Mouse (Mus musculus): ENCODE data around the gene Gramd1b. TPM values are rescaled to one million over a fixed set of nuclear protein-coding genes. Genes with fewer than 3 reads are reported as not detected.
A peak's percentile ranks its signal among the peaks of the same experiment; 100 is the strongest.

Gene Gramd1b
- polyA plus RNA-seq (2014; fragmentation: Nextera tagmentation; extraction: Ambion mirVana) = 2.3 and 2.9 TPM in 2 replicates

DNA sequence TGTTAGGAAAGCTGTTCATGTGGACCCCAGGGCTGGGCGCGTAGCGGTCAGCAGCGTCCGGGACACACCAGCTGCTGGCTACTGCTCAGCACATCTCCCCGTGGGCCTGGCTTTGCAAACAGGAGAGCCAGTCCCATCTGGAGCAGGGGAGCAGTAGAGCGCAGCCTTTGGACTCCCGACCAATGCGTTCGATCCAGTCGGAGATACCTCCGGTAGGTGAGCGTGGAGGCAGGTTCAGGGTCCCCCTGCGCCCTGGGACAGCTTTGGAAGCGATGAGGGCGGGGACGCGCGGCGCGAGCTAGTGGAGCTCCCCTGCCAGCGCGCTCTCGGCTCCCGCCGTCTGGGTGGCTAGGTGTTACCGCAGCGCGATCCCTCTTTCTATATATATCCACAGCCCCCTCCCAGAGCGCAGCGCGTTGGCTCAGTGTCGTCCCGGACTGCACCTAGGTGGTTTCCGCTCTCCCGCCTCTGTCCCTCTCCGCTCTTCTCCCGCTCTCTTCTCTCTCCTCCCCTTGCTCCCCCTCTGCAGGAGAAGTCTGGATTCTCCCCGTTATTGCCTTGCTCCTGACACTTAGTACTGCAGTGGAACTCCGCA, at the start of gene Gramd1b:
Gene Gramd1b (minus strand): TSS at position 357 of the 595 bp plus-strand sequence.
- ATAC-seq (replicated peaks; ENCODE audit: insufficient number of reproducible peaks, low FRiP score, low TSS enrichment, low read depth) = peak; percentile 58; the same call in 1 of the 2 replicates
- H3K9me3 ChIP-seq (replicated peaks; ENCODE audit: control insufficient read depth, low read length) = no peaks in the 10 kb centered on the region
- H3K36me3 ChIP-seq (replicated peaks; ENCODE audit: control insufficient read depth, insufficient read depth, low read depth, low read length) = no peaks in the 10 kb centered on the region
- H3K27ac ChIP-seq (replicated peaks; ENCODE audit: low read depth, low read length) = no peak within 1 kb of the TSS
- peak; percentile 59 for DNase-seq (ENCODE audit: low spot score)
- H3K4me3 ChIP-seq (ENCODE audit: low read depth, low read length) = peak within 1 kb of the TSS; percentile 42
- under 1% methylated on average over 40 of the region's 40 CpGs for WGBS
- no peaks in the 10 kb centered on the region for H3K4me1 ChIP-seq (ENCODE audit: control insufficient read depth, insufficient read depth, low read length)
- H3K4me2 ChIP-seq (ENCODE audit: low read depth, low read length) = peak within 1 kb of the TSS; percentile 57
- H3K27me3 ChIP-seq (ENCODE audit: control insufficient read depth, insufficient read depth, low read length) = peaks cover 4% of the 10 kb centered on the region
- H3K9ac ChIP-seq (replicated peaks; ENCODE audit: low read length) = peak within 1 kb of the TSS; percentile 50

DNA sequence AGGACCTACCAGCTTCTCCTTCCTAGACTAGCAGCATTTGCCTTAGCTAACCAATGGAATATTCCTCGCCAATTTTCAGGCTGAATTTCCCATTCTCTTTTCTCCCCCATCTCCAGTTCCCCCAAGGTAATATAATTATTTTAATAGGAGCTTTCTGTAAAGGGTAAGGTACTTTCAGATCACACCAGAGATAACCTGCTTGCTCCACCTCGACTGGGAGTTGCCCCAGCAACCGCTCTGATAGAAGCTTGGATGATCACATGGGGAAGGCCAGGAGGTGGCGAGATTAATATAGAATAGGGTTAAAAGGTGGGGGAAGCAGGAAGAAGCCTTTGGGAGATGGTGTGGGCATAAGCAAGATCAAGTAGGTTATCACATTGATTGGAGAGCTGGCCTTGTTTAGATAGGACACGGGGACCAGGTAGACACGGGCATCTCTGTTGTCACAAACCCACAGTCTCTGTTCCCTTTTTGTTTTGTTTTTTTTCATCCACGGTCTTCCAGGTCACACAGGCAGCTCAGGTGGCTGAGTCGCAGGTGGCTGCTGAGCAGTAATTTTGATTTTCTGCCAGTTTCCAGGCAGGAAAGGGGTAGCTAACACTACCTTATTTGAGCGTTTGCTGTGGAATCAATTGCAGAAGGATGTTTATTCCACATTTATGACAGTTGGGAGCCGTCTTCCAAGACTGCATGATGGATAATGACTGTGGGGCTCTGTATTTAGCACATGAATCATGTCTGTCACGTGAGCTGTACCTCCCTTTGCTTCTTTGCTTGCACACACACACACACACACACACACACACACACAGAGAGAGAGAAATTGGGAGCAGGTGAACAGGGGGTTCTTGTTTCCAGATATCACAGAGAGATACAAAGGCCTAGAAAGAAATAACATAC, 47.8 kb upstream of the Gramd1b start:
- Histone ChIP-seq H3K4me3 (ENCODE audit: low read depth, low read length) (no peak overlapping the region), H3K9ac (replicated peaks; ENCODE audit: low read length) (no peak overlapping the region), H3K4me1 (ENCODE audit: control insufficient read depth, insufficient read depth, low read length) (no peaks in the 10 kb centered on the region), H3K4me2 (ENCODE audit: low read depth, low read length) (no peak overlapping the region), H3K36me3 (replicated peaks; ENCODE audit: control insufficient read depth, insufficient read depth, low read depth, low read length) (no peaks in the 10 kb centered on the region), H3K9me3 (replicated peaks; ENCODE audit: control insufficient read depth, low read length) (no peaks in the 10 kb centered on the region), H3K27ac (replicated peaks; ENCODE audit: low read depth, low read length) (no peak overlapping the region), H3K27me3 (ENCODE audit: control insufficient read depth, insufficient read depth, low read length) (no peaks in the 10 kb centered on the region)
- WGBS = 74% methylated on average over 11 of the region's 11 CpGs
- no peak for DNase-seq (ENCODE audit: low spot score)
- no peak for ATAC-seq (replicated peaks; ENCODE audit: insufficient number of reproducible peaks, low FRiP score, low TSS enrichment, low read depth)

- no peak overlapping the region for H3K4me3 ChIP-seq (ENCODE audit: low read depth, low read length)
- no peaks in the 10 kb centered on the region for H3K36me3 ChIP-seq (replicated peaks; ENCODE audit: control insufficient read depth, insufficient read depth, low read depth, low read length)
- H3K9me3 ChIP-seq (replicated peaks; ENCODE audit: control insufficient read depth, low read length) = no peaks in the 10 kb centered on the region
- no peak overlapping the region for H3K4me2 ChIP-seq (ENCODE audit: low read depth, low read length)
- 73% methylated on average over 7 of the region's 7 CpGs for WGBS
- no peak overlapping the region for H3K9ac ChIP-seq (replicated peaks; ENCODE audit: low read length)
- H3K27ac ChIP-seq (replicated peaks; ENCODE audit: low read depth, low read length) = no peak overlapping the region
- no peak for ATAC-seq (replicated peaks; ENCODE audit: insufficient number of reproducible peaks, low FRiP score, low TSS enrichment, low read depth)
- DNase-seq (ENCODE audit: low spot score) = no peak
- no peaks in the 10 kb centered on the region for H3K4me1 ChIP-seq (ENCODE audit: control insufficient read depth, insufficient read depth, low read length)
- H3K27me3 ChIP-seq (ENCODE audit: control insufficient read depth, insufficient read depth, low read length) = no peaks in the 10 kb centered on the region
Measured at GRCm38 (mm10) chr9:40577132-40577531, 45.9 kb upstream of the Gramd1b start.

GRCm38 (mm10) chr9:40575053-40575985, 44.1 kb upstream of the Gramd1b start:
- Histone ChIP-seq H3K4me1 (ENCODE audit: control insufficient read depth, insufficient read depth, low read length) (no peaks in the 10 kb centered on the region), H3K9me3 (replicated peaks; ENCODE audit: control insufficient read depth, low read length) (no peaks in the 10 kb centered on the region), H3K36me3 (replicated peaks; ENCODE audit: control insufficient read depth, insufficient read depth, low read depth, low read length) (no peaks in the 10 kb centered on the region), H3K4me3 (ENCODE audit: low read depth, low read length) (no peak overlapping the region), H3K4me2 (ENCODE audit: low read depth, low read length) (no peak overlapping the region), H3K27ac (replicated peaks; ENCODE audit: low read depth, low read length) (no peak overlapping the region; the same call in 1 of the 2 replicates), H3K9ac (replicated peaks; ENCODE audit: low read length) (no peak overlapping the region), H3K27me3 (ENCODE audit: control insufficient read depth, insufficient read depth, low read length) (no peaks in the 10 kb centered on the region)
- DNase-seq (ENCODE audit: low spot score) = peak; percentile 25
- WGBS = 49% methylated on average over 14 of the region's 14 CpGs
- ATAC-seq (replicated peaks; ENCODE audit: insufficient number of reproducible peaks, low FRiP score, low TSS enrichment, low read depth) = no peak

GRCm38 (mm10) chr9:40571280-40571679, 40.1 kb upstream of the Gramd1b start:
- no peak overlapping the region for H3K4me2 ChIP-seq (ENCODE audit: low read depth, low read length)
- DNase-seq (ENCODE audit: low spot score) (no peak), ATAC-seq (replicated peaks; ENCODE audit: insufficient number of reproducible peaks, low FRiP score, low TSS enrichment, low read depth) (no peak)
- H3K4me1 ChIP-seq (ENCODE audit: control insufficient read depth, insufficient read depth, low read length) = no peaks in the 10 kb centered on the region
- H3K27me3 ChIP-seq (ENCODE audit: control insufficient read depth, insufficient read depth, low read length) = no peaks in the 10 kb centered on the region
- no peaks in the 10 kb centered on the region for H3K36me3 ChIP-seq (replicated peaks; ENCODE audit: control insufficient read depth, insufficient read depth, low read depth, low read length)
- H3K4me3 ChIP-seq (ENCODE audit: low read depth, low read length) = no peak overlapping the region
- no peak overlapping the region for H3K27ac ChIP-seq (replicated peaks; ENCODE audit: low read depth, low read length)
- no peak overlapping the region for H3K9ac ChIP-seq (replicated peaks; ENCODE audit: low read length)
- no peaks in the 10 kb centered on the region for H3K9me3 ChIP-seq (replicated peaks; ENCODE audit: control insufficient read depth, low read length)
- 83% methylated on average over 2 of the region's 2 CpGs for WGBS

DNA sequence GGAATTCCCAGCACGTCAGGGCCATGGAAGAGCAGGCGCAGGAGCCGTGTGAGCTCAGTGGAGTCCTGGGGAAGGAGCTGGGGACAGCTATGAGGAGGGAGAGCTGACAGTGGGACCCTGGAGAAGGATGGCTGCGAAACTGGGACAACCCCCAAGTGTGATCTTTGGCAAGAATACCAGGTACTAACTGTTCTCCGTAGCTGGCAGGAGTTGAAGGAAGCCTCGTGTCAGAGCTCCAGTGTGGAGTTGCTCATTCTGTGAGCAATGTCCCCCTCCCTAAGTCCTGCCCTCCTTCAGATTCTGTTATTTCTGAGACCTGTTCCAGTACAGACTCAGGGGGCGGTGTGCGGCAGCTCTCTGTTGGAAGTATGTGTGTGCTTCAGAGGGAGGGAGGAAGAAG, 36.9 kb upstream of the Gramd1b start:
- no peaks in the 10 kb centered on the region for H3K27me3 ChIP-seq (ENCODE audit: control insufficient read depth, insufficient read depth, low read length)
- 73% methylated on average over 8 of the region's 8 CpGs for WGBS
- no peak for ATAC-seq (replicated peaks; ENCODE audit: insufficient number of reproducible peaks, low FRiP score, low TSS enrichment, low read depth)

DNA sequence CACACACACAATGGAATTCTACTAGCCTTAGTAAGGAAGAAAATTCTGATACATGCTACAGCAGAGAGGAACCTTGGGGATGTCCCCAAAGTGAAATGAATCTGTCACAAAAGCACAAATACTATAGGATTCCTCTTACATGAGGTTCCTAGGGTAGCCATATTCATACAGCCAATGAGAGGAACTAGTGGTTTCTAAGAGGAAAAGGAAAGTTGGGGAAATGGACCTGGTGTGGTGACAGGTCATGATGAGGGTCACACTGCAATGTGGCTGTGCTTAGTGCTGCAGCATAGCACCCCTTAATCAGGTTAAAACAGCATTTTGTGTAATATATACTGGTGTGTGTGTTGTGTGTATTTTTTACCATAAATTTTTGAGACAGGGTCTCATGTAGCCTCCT, 32.6 kb upstream of the Gramd1b start:
- no peak for ATAC-seq (replicated peaks; ENCODE audit: insufficient number of reproducible peaks, low FRiP score, low TSS enrichment, low read depth)
- Histone ChIP-seq H3K9ac (replicated peaks; ENCODE audit: low read length) (no peak overlapping the region), H3K27me3 (ENCODE audit: control insufficient read depth, insufficient read depth, low read length) (no peaks in the 10 kb centered on the region), H3K27ac (replicated peaks; ENCODE audit: low read depth, low read length) (no peak overlapping the region), H3K36me3 (replicated peaks; ENCODE audit: control insufficient read depth, insufficient read depth, low read depth, low read length) (no peaks in the 10 kb centered on the region), H3K4me2 (ENCODE audit: low read depth, low read length) (no peak overlapping the region), H3K4me3 (ENCODE audit: low read depth, low read length) (no peak overlapping the region), H3K9me3 (replicated peaks; ENCODE audit: control insufficient read depth, low read length) (no peaks in the 10 kb centered on the region), H3K4me1 (ENCODE audit: control insufficient read depth, insufficient read depth, low read length) (no peaks in the 10 kb centered on the region)
- no peak for DNase-seq (ENCODE audit: low spot score)

More for the DNA sequence above, 36.9 kb upstream of the Gramd1b start:
- Histone ChIP-seq H3K9ac (replicated peaks; ENCODE audit: low read length) (no peak overlapping the region), H3K9me3 (replicated peaks; ENCODE audit: control insufficient read depth, low read length) (no peaks in the 10 kb centered on the region), H3K27ac (replicated peaks; ENCODE audit: low read depth, low read length) (no peak overlapping the region), H3K4me2 (ENCODE audit: low read depth, low read length) (no peak overlapping the region), H3K36me3 (replicated peaks; ENCODE audit: control insufficient read depth, insufficient read depth, low read depth, low read length) (no peaks in the 10 kb centered on the region), H3K4me1 (ENCODE audit: control insufficient read depth, insufficient read depth, low read length) (no peaks in the 10 kb centered on the region), H3K4me3 (ENCODE audit: low read depth, low read length) (no peak overlapping the region)
- no peak for DNase-seq (ENCODE audit: low spot score)

All from embryonic facial prominence, embryonic 11.5 days (tissue).